Mouse (Mus musculus) CD4-positive, CD25-positive, alpha-beta regulatory T cell (primary cell): ENCODE results near the gene Piezo1. TPM values are rescaled to one million over a fixed set of nuclear protein-coding genes. Genes with fewer than 3 reads are reported as not detected.

ENCODE experiments used
- polyA plus RNA-seq: library from polyadenylated mRNA; unstranded; fragments of 100-300 nt; shearing (Covaris generic); gene quantifications from one replicate; pipeline ENCODE4 v1.2.1, GENCODE M21; 2017

The Piezo1 gene
- 18.8 TPM for polyA plus RNA-seq

GRCm38 (mm10) chr8:122551265-122552051 is at the start of gene Piezo1:
Piezo1 (minus strand) TSS chr8:122551329.

GRCm38 (mm10) chr8:122576648-122577022 is 25.5 kb upstream of the Piezo1 start, which contains the start of gene Aprt:
Aprt (minus strand) TSS chr8:122576909.

GRCm38 (mm10) chr8:122567361-122568108 is 16.4 kb upstream of the Piezo1 start, which contains the start of gene Cdt1:
Cdt1 (plus strand) TSS chr8:122568015.

GRCm38 (mm10) chr8:122475580-122476320 is 75.4 kb downstream of the Piezo1 start, which contains the start of the genes Rnf166 and Ctu2:
Rnf166 (minus strand) TSS chr8:122476064.
Ctu2 (plus strand) TSS chr8:122476143.

GRCm38 (mm10) chr8:122460524-122461472 is 90.3 kb downstream of the Piezo1 start, which contains the start of gene Snai3:
Snai3 (minus strand) TSS chr8:122460733.

GRCm38 (mm10) chr8:122443262-122444006 is 107.7 kb downstream of the Piezo1 start, which contains the start of gene Mvd:
Mvd (minus strand) TSS chr8:122443422.

GRCm38 (mm10) chr8:122432443-122433268 is 118.5 kb downstream of the Piezo1 start, which contains the start of gene Cyba:
Cyba (minus strand) TSS chr8:122432930.

Other genes with a start within 250 kb of the Piezo1 start
- not detected for gene Trhr2, start 190.6 kb downstream of the Piezo1 start, polyA plus RNA-seq
- 54.4 TPM for gene Zc3h18, start 174.7 kb downstream of the Piezo1 start, polyA plus RNA-seq
- 0.42 TPM for gene Il17c, start 129.3 kb downstream of the Piezo1 start, polyA plus RNA-seq
- 871 TPM for gene Cyba, start 118.4 kb downstream of the Piezo1 start, polyA plus RNA-seq
- 23.9 TPM for gene Mvd, start 107.9 kb downstream of the Piezo1 start, polyA plus RNA-seq
- 4.0 TPM for gene Snai3, start 90.6 kb downstream of the Piezo1 start, polyA plus RNA-seq
- 148 TPM for gene Rnf166, start 75.3 kb downstream of the Piezo1 start, polyA plus RNA-seq
- gene Ctu2, start 75.2 kb downstream of the Piezo1 start, polyA plus RNA-seq: 86.8 TPM
- gene Cdt1, start 16.7 kb upstream of the Piezo1 start, polyA plus RNA-seq: 24.4 TPM
- gene Aprt, start 25.6 kb upstream of the Piezo1 start, polyA plus RNA-seq: 192 TPM
- gene Galns, start 60.1 kb upstream of the Piezo1 start, polyA plus RNA-seq: 12.3 TPM
- gene Trappc2l, start 60.3 kb upstream of the Piezo1 start, polyA plus RNA-seq: 50.3 TPM
- gene Pabpn1l, start 71.4 kb upstream of the Piezo1 start, polyA plus RNA-seq: not detected
- gene Cbfa2t3, start 147.8 kb upstream of the Piezo1 start, polyA plus RNA-seq: 0.45 TPM
- 6.9 TPM for gene Acsf3, start 224.2 kb upstream of the Piezo1 start, polyA plus RNA-seq